Mouse (Mus musculus) CH12.LX (cell line): ENCODE data around the gene Msx1.

Source experiments
- CHD1 ChIP-seq: IDR thresholded peaks from 2 replicates; pipeline ENCODE4 v1.6.1; 2012; ENCODE audit warnings: low read depth, low read length, improper control_type of control experiment, inconsistent platforms
- CHD2 ChIP-seq: IDR thresholded peaks from 2 replicates; pipeline ENCODE4 v1.6.1; 2011; ENCODE audit warnings: low read length, improper control_type of control experiment

GRCm38 (mm10) chr5:37821111-37821601 is 3.2 kb downstream of the Msx1 start:
- TF ChIP-seq CHD2, result no peak
- TF ChIP-seq CHD1, result no peak
